Mouse (Mus musculus): ENCODE data around the gene Gm20865. TPM values are rescaled to one million over a fixed set of nuclear protein-coding genes. Genes with fewer than 3 reads are reported as not detected.
"Not testable (repeated sequence)": the region's sequence is repeated elsewhere in the genome, so short reads cannot be mapped to it uniquely, and the experiment has no call there.

Gene Gm20865
- polyA plus RNA-seq (2015; fragmentation: Nextera tagmentation; extraction: Ambion mirVana) = not detected in 2 replicates

GRCm38 (mm10) chrY:21241275-21241674 is at the start of gene Gm20865:
Gene Gm20865 (plus strand): TSS chrY:21241575.
- H3K36me3 ChIP-seq (ENCODE audit: control insufficient read depth, insufficient read depth); H3K27me3 ChIP-seq (ENCODE audit: control insufficient read depth, insufficient read depth, low read depth, low read length); ATAC-seq (ENCODE audit: low read depth); H3K27ac ChIP-seq (ENCODE audit: low read length); H3K4me3 ChIP-seq (ENCODE audit: low read depth, low read length); H3K4me2 ChIP-seq (ENCODE audit: low read depth, low read length); H3K9me3 ChIP-seq (replicated peaks; ENCODE audit: control insufficient read depth, low read length); H3K4me1 ChIP-seq (ENCODE audit: control insufficient read depth, low read depth, low read length); H3K9ac ChIP-seq (ENCODE audit: low read depth, low read length): not testable (repeated sequence)
- no CpG with 5 or more reads among the region's 3 CpGs for WGBS (ENCODE audit: insufficient replicate concordance)

Other genes starting within 250 kb of the Gm20865 start
- not detected in 2 replicates for gene Gm29866, start 247.9 kb upstream of the Gm20865 start, polyA plus RNA-seq (2015; fragmentation: Nextera tagmentation; extraction: Ambion mirVana)
- gene Gm20909, start 77.0 kb upstream of the Gm20865 start, polyA plus RNA-seq (2015; fragmentation: Nextera tagmentation; extraction: Ambion mirVana) = not detected in 2 replicates

Data from liver, embryonic 16.5 days (tissue).